Mouse (Mus musculus) kidney, postnatal 10 days (tissue): ENCODE measurements around the gene Gpr62.
"Not testable (repeated sequence)": the region's sequence is repeated elsewhere in the genome, so short reads cannot be mapped to it uniquely, and the experiment has no call there.

Experiments used
- DNase-seq: peaks from one replicate; pipeline ENCODE4 v3.0.0; 2021; ENCODE audit warnings: mixed read lengths

Gpr62 gene

DNA sequence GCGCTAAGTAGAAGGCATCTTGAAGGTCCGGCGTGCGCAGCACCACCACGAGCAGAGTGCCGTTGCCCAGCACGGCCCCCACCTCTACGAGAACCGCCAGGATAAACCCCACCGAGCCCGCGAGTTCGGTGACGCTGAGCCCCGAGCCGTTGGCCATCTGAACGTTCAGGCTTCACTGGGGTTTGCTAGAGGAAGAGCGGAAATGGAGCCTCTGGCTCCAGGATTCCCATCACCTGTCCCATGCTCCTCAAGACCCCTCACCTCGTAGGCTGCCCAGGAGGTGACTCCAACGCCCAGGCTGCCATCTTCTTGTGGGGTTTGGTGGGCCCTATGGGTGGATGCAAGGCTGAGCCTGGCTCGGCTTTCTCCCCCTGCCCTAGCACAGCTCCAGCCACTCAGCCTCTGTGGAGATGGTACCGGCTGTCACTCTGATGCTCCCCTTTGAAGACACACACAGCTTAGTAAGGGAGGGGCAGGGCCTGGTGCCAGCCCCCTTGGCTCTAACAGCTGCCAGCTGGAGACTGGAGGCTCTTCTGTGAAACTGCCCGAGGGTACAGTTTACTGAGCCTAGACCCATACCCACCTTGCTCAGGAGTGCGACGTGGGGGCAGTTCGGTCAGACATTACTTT is at the start of gene Gpr62:
TSS of gene Gpr62 (minus strand) at position 368 of the 630 bp plus-strand sequence.
- DNase-seq = no peak

DNA sequence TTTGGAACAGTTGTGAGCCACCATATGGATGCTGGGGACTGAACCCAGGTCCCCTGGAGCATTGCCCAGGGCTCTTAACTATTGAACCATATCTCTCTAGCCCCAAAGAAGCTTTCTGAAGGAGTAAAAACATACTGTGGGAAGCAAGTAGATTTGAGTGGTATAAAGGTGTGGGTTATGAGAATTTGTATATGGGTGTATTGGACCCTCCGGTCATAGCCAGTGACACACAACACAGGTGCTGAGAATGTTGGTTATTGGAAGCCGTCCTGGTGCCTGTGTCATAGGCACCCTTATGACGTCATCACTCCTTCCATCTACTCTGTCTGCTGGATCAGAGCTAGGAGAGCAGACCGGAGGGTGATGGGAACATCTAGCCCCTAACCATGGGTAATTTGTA is 48.5 kb upstream of the Gpr62 start, which contains the start of gene Iqcf5:
TSS of gene Iqcf5 (plus strand) at position 301 of the 400 bp plus-strand sequence.
- no peak for DNase-seq

DNA sequence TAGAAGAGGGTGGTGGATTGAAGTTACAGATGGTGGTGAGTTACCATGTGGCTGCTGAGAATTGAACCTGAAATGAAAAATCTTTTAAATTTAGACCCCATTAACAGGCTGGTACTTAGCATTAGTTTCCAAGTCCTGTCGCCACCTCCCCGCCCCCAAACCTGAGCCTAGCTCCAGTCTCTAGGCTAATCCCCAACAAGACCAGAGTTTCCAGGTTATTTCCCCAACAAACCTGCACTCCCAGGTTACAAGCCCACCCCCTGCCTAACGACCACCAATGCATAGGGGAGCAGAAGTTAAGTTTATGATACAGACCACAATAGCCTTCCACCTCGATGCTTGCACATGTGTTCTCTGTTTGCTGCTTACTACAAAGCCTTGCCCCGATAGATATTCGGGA is 47.8 kb upstream of the Gpr62 start:
- no peak for DNase-seq

DNA sequence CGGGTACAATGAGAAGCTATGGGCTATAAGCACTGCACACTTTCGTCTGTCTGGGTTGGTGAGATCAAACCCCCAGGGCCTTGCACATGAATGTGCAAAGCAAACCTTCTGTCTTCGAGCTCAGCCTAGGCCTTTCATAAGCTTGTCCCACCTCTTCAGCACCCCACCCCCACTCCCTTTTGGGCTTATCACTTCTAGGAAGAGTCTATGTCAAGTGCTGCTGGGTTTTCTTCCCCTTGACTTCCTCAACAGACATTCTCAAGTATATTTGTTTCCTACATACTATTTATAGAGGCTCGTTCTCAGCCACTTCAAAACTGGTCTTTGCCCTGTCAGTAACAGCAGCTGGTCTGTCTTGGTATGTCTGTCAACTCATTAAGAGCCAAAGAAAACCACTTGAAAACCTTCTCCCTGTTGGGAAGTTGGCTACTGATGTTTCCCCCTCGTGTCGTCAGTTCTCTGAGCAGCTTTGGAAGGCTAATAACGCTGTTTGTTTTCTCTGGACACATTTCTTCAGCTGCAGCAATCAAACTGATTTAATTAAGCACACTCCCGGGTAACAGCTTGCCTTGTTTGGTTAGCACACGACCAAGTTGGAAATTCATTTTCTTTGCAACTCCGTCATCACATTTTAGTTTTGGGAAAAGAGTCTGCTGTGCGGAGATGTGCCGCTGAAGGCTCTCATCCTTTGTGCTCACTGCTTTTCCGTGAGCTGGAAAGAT is 47.2 kb upstream of the Gpr62 start:
- DNase-seq = peak; percentile 65

DNA sequence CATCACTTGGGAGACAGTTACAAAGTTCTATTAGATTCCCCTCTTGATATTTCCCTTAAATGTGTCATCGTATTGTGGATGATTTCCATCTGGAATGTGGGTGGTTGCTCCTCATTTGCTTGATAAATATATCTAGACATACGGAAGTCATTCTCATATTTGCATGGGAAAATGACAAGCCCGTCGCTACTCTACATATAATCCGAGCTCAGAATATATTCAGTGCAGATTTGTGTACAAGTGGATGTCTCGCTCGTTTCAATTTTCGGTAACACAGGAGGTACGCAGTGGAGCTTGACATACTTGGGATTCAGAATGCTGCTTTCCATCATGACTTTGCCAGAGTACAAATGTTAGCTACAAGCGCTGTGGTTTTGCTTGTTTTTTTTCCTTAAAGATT is 43.6 kb upstream of the Gpr62 start:
- no peak for DNase-seq

DNA sequence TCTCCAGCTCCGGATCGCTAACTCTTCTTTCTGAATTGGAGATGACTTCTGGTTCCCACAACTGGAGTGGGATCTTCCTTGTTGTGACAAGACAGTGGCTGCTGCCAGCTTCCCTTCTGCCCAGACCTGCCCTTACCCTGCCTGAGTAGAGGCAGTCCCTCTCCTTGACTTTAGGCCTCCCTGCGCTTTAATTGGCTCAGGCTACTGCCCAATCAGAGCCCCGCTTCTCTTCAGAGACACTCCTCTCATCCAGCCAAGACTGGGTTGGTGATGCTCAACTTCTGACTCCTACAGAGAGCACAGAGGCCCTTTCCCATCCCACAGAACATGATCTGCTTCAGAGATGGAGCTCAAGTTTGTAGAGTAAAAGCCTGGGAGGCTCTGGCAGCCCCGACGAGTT is 38.5 kb upstream of the Gpr62 start:
- DNase-seq = no peak

DNA sequence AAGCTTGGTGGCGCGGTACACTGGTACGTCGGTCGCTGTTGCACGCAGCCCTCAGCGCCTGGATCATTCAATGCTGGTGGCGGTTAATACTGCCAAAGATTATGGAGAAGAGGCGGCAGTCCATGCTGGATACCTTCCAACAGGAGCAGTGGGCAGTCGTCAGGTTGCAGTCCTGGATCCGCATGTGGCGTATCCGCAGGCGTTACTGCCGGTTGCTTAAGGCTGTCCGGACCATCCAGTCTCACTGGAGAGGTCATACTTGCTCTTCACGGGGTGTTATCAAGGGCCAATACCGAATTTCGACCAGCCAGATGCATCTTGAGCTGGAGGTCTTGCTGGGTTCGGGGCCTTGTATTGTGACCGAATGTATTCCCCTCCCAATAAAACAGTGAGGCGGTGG is 36.1 kb upstream of the Gpr62 start:
- DNase-seq = no peak

DNA sequence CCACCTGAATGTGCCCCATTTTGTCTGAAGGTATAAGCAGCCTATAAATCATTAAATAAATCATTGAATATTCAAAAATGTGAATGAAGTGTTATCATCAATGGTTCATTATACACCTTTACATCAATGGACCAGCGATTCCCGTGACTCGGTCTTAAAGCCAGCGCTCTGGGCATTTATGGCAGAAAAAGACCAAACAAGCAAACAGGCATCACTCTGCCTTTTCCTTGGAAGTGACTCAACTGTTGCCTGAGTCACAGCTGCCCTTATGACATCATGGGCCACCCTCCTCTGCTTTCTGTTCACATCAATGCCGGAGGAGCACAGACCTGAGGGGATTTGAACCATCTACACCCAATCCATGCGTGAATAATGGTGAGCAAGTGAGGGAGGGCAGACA is 33.9 kb upstream of the Gpr62 start, which contains the start of gene Iqcf1:
TSS of gene Iqcf1 (plus strand) at position 301 of the 400 bp plus-strand sequence.
- DNase-seq = no peak

DNA sequence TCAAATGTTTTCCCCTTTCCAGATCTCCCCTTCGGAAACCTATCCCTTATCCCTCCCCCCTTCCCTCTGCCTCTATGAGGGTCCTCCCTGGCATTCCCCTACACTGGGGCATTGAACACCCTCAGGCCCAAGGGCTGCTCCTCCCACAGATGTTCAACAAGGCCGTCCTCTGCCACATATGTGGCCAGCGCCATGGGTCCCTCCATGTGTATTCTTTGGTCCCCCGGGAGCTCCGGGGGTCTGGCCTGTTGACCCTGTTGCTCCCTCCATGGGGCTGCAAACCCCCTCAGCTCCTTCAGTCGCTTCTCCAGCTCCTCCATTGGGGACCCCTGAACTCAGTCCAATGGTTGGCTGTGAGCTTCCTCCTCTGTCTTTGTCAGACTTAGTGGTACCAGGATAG is 21.9 kb upstream of the Gpr62 start:
- not testable (repeated sequence) for DNase-seq

DNA sequence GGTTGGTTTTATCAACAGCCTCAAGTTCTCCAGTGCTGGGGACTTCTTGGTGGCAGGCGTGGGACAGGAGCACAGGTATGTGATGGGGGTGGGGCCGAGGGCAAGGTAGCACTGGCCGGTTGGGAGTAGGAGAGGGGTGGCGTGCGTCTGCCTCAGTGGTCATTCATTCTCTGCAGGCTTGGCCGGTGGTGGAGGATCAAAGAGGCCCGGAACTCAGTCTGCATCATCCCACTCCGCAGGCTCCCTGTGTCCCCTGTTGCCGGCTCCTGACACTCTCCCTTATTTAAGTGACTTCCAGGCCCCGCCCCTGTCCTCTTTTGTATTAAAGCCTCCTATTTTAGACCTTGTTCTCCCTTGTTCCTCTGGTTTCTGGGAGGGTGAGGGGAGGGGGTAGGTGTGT is 19.3 kb upstream of the Gpr62 start:
- no peak for DNase-seq

DNA sequence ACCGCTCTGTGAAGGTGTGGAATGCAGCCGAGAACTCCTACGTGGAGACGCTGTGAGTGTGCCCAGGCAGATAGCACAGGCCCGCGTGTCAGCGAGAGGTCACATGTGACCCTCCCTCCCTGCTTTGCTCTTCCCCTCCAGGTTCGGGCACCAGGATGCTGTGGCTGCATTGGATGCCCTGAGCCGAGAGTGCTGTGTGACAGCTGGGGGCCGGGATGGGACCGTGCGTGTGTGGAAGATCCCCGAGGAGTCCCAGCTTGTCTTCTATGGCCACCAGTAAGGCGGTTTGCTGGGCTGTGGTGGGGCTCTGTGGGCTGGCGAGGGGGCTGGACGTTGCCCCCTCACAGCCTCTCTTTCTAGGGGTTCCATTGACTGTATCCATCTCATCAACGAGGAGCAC is 17.9 kb upstream of the Gpr62 start:
- peak; percentile 7 for DNase-seq

DNA sequence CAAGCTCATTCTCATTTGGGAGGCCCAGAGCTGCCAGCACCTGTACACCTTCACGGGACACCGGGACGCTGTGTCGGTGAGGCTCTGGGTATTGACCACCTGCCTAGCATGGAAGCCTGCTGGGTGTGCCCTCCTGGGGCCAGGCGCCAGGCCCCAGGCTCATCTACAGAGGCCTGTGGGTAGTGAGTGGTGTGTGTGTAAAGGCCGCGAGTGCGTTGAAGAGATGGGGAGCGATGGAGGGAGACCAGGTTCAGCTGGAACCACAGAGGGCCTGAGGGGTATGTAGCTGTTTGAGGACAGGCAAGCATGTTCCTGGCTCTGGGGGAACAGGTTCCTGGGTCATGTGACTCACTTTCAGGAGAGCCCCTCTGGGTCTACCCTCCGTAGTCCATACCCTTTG is 17.4 kb upstream of the Gpr62 start:
- DNase-seq = no peak

DNA sequence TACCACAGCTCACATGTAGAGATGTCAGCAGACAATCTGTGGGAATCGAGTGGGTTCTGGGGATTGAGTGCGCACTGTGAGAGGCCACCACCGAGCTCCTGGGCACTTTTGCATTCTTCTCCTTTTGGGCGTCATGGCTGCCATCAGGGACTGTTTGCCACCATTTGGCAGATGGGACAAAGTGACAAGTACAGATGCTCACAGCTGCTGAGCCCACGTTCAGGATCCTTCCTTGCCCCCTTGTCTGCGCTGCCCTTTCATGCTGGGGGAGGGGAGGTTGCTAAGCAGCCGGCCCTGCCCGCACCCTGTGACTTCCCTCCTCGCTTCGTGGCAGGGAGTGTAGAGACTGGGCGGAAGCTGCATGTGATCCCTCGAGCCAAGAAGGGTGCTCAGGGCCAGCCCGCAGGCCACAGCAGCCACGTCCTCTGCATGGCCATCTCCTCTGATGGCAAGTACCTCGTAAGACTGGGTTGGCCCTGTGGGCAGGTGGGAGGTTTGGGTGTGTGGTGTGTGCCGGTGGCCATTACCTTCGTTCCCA is 16.9 kb upstream of the Gpr62 start:
- DNase-seq = no peak

DNA sequence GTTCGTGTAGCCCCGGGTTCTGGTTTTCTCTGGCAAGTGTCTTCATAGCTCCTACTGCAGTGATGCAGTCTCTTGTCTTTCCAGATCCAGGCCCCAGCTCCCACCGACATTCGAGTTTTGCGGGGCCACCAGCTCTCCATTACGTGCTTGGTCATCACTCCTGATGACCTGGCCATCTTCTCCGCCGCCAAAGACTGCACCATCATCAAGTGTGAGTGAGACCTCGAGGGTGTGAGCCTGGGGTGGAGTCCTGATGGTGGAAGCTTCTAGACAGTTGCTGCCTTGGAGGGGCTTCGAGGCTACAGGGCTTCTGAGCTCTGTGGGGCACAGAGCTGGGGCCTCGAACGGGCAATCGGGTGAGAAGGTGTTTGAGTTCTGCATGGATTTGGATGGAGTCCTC is 15.9 kb upstream of the Gpr62 start:
- DNase-seq = peak; percentile 7

DNA sequence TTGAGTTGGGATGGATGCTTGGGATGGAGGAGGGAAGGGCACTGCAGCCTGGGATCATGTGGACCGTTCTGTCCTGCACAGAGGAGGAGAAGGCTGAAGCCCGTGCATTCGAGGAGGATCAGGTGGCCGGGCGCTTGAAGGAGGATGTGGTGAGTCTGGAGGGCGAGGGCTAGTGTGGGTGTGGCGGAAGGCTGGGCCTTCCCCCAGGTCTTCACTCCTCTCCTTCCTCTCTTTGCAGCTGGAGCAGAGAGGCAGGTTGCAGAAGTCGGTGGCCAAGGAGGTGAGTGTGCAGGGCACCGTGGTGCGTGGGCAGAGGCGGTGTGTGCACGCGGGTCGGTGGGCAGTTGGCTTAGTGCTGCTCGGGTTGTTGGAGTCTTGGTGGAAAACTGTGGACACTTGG is 15.3 kb upstream of the Gpr62 start:
- DNase-seq = no peak

DNA sequence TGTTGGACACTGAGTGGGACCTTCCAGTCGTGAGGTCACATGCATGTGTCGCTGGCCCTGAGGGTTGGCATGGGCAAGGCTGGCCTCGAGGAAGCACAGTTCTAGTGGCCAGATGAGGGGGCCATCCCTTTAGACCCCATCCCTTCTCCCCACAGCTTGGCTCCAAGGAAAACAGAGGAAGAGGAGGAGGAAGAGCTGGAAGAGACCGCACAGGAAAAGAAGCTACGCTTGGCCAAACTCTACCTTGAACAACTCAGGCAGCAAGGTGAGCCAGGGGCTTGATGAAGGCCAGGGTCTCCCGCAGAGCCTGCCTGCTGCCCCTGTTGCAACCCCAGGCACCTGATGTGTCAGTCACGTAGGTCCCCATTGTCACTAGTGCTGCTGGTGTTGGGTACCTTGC is 14.8 kb upstream of the Gpr62 start:
- peak; percentile 3 for DNase-seq

DNA sequence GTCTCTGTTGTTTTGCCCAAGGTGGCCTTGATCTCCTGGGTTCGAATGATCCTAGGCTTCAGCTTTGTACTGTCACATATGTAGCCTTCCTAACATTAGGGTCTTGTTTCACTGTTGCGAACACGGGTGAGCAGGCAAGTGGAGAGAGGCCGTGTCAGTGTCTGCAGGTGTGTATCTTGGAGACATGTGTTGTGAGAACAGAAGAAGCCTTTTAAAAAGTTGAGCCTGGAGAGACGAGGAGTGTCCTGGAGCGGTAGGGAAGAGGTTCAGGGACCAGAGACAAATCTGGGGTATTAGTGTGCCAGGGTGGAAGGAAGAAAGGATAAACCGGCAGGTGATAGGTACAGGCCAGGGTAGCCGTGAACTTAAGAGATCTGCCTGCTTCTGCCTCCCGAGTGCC is 12.4 kb upstream of the Gpr62 start:
- peak; percentile 3 for DNase-seq

DNA sequence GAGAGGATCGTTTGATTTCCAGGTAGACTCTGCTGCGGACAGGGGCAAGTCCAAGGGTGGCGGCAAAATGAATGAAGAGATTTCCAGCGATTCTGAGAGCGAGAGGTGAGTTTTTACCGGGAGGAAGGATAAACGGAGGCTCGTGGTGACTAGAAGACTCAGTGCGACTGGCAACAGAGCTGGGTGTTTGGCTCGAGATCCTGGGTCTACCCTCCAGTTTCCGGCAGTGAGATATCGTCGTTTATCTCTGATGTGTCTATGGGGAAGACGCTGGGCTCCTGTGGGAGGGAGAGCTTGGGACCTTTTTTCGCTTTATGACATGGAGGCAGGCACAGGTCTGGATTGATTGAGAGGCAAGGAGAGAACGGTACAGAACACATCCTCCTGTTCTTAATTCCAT is 11.9 kb upstream of the Gpr62 start:
- peak; percentile 7 for DNase-seq

DNA sequence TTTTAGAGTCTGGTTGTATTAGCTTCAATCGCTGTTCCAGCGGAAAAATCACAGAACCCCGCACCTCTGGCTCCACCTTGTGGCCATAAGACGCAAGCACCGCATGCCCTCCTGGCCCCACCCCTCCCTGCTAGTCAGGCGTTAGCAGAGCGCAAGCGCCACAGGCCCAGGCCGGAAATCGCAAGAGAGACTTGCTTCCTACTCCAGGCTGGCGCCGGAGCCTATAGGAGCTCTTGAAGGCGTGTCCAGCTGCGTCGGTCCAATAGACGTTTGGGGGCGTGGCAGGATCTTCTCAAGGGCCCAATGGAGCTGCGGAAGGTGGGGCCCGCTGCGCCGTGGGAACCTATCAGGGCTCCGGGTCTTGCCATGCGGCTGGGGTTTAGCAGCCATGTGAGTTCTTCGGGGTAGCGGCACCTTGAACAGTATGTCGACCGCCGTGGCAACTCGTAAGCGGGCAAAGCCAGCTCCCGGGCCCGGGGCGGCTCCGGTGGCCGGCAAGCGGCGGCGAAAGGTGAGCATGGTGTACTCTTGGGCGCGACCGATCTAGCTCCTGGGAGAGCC is 11.3 kb upstream of the Gpr62 start, which contains the start of gene Parp3:
TSS of gene Parp3 (minus strand) at position 26 of the 561 bp plus-strand sequence.
- DNase-seq = peak; percentile 99

DNA sequence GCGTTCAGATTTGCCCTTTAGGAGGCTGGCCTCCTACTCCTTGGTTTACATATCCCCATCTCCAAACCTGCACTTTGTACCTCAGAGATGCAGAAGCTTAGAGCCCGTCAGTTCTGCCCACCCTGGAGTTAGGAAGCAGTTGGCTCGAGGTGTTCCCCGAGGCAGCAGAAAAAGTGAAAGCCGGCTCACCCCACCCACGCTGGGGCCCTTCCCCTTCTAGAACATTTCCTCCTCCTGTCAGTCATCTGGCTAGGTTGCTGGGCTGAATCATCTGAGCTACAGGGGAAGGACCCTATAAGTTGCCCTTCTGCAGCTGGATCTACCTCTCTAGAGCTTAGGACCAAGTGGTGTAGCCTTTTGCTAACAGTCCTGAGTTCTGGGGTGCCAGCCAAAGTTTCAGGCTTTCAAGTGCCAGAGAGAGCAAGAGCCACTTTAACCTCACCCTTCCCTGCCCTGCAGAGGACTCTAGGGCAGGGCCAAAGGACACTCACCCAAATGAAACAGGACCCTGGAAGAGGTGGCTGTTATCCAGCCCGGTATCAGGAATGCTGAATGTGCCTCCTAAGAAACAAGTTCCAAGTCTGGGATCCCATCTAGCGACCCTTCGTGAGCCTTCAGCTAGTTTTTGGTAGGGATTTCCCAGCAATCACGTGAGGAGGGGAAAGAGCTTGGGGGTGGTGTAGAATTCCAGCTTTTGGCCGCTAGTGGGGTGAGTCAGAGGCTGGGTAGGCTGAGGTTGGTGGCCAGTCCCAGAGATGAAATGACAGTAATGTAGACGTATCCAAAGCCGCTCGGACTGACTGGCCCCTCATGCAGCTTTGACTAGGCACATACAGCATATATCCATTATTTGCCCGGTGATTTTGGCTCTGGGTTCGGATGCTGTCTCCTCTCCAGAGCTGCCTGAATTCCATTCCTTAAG is 10.5 kb upstream of the Gpr62 start:
- DNase-seq = peak; percentile 64

DNA sequence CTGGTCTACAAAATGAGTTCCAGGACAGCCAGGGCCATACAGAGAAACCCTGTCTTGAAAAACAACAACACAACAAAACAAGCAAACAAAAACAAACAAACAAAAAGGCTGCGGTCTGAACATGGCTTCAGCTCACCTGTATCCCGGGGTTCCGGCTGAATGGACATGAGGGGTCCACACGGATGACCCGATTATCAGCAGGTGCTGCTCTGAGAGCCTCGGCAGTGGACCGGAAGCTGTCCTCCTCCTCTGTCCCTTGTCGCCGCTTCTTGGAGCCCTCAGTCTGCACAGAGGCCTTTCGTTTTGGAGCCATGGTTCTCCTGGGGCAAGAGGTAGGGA is 9.9 kb upstream of the Gpr62 start, which contains the start of gene Rrp9:
TSS of gene Rrp9 (plus strand) at position 301 of the 339 bp plus-strand sequence.
- DNase-seq = peak; percentile 28

DNA sequence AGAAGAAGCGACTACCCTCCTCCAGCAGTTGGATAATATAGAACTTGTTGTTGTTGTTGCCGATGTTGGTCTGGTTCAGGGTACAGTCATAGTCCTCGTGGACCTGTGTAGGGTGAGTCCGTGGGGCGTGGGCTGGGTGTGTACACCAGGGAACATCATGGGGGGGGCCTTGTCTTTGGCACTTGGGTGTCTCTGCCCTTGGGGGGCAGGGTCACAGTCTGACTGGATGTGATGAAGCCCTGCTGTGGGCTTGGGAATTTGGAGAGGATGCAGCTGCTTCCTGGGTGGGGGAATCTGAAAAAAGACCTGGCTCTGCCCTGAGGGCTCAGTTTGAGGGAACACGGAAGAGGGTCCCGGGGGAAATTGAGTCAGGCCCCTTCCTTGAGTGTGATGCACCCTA is 9.3 kb upstream of the Gpr62 start:
- peak; percentile 60 for DNase-seq

DNA sequence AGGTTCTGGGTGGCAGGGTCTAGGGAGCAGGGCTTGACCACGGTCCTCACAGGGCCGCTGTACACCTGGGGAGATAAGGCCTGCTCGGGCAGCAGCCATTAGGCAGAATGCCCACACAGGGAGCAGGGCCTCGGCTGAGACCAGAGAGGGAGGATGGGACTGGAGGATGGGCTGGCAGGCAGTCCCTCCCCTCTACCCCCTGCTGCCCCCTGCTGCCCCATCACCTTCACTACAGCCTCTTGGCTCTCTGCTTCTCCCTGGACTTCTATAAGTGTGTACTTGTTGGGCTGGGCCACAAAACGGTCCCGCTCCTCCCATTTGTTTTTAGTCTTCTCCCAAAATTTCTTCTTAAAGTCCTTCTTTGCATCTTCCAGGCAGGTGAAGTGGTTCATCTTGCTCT is 8.7 kb upstream of the Gpr62 start:
- peak; percentile 84 for DNase-seq
